Mouse (Mus musculus): ENCODE data around the gene Gm30083.

DNA sequence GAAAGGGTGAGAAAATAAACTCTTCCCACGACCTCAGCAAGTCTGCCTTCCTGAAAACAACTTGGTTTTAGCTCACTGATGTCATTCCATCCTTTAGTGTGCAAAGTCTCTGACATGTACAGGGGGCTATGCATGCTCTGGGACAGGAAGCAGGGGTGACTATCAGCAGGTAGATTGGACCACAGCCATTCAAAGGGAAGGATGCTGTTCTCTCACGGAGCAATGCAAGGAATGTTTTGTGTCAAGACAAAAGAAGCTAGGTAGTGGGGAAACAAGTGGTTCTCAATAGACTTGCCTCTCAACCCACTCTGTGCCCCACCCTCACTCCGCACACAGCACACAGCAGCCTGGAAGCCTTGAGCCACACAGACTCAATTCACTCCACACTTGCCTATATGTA is 25.8 kb downstream of the Gm30083 start:
- TF ChIP-seq CTCF (IDR thresholded peaks at IDR 0.05; ENCODE audit: control insufficient read depth, insufficient read depth, insufficient replicate concordance, low read depth, low read length) (no peak), POLR2A (IDR thresholded peaks at IDR 0.05; ENCODE audit: control insufficient read depth, low read depth, low read length) (no peak)
